Mouse (Mus musculus): ENCODE results near the gene Ccdc28a.

- TF ChIP-seq CTCF (IDR thresholded peaks at IDR 0.05; ENCODE audit: borderline replicate concordance, insufficient read depth, low read depth, low read length) (no peak), POLR2A (IDR thresholded peaks at IDR 0.05; ENCODE audit: borderline replicate concordance, insufficient read depth, low read length) (no peak)
These were observed 10.4 kb downstream of the Ccdc28a start for GRCm38 (mm10) chr10:18224386-18224785.

All from cerebellum, adult 2 months (tissue).